In the genomic region with DNA sequence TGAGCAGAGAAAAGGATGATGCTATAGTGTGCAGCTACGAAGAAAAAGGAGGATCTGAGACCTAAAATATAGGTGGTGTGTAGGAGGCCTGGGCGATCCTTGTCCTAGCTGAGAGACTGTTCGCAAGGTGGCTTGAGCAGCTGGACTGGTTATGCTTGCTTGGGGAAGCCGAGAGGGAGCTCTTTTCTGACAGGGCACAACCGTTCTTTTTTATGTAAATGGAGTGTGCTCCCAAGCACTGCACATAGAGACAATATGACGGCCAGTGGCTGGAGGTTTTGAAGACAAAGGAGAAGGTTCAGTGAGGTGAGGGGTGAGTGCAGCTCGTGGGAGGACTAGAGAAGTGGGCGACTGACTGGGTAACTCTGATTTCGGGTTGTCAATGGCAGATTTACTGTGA, we compare ENCODE assay signal across 14 mouse cellular contexts. TPM values are rescaled to one million over a fixed set of nuclear protein-coding genes. Genes with fewer than 3 reads are reported as not detected.
DNase-seq lines count a peak whose midpoint lies in the region; ATAC-seq and TF ChIP-seq lines count a peak whose summit lies in the region.
"Had no signal": no experiment of that assay in that cellular context is flagged by ENCODE, and none has a peak within 500 bp of the region (broad histone marks: within the 10 kb centered on the region; RNA-seq: fewer than 3 reads in every experiment).

No protein-coding gene starts in this region.

- 29% methylated on average over 9 of the region's 9 CpGs for WGBS in forebrain, embryonic 16.5 days
- 34% methylated on average over 9 of the region's 9 CpGs for WGBS in midbrain, embryonic 11.5 days
- 43% methylated on average over 9 of the region's 9 CpGs for WGBS in kidney, embryonic 15.5 days
- WGBS in lung, postnatal 0 days, result 54% methylated on average over 9 of the region's 9 CpGs

- no peaks in the 10 kb centered on the region; the same call in 1 of the 2 replicates for H3K4me1 ChIP-seq in forebrain, embryonic 16.5 days (replicated peaks; ENCODE audit: control insufficient read depth, insufficient read depth, low read length)
- H3K4me1 ChIP-seq in midbrain, embryonic 11.5 days (ENCODE audit: control insufficient read depth, insufficient read depth, low read length), result no peaks in the 10 kb centered on the region
- H3K4me1 ChIP-seq in kidney, embryonic 15.5 days, result no peaks in the 10 kb centered on the region
- no peaks in the 10 kb centered on the region for H3K4me1 ChIP-seq in lung, postnatal 0 days (ENCODE audit: insufficient read depth, low read depth, low read length)

- H3K27ac ChIP-seq in forebrain, embryonic 16.5 days (ENCODE audit: low read length), result peak overlapping the region; percentile 72; the same call in 1 of the 2 replicates
- peak overlapping the region; percentile 55 for H3K27ac ChIP-seq in midbrain, embryonic 11.5 days (ENCODE audit: low read depth, low read length)
- no peak overlapping the region for H3K27ac ChIP-seq in kidney, embryonic 15.5 days
- H3K27ac ChIP-seq in lung, postnatal 0 days (ENCODE audit: low read length), result no peak overlapping the region

- TF ChIP-seq CTCF in lung, postnatal 0 days (IDR thresholded peaks at IDR 0.05), result no peak

- no peak for TF ChIP-seq EP300 in lung, postnatal 0 days (IDR thresholded peaks at IDR 0.05)

- no peaks in the 10 kb centered on the region for H3K27me3 ChIP-seq in forebrain, embryonic 16.5 days (replicated peaks; ENCODE audit: control insufficient read depth, insufficient read depth, low read length)
- H3K27me3 ChIP-seq in midbrain, embryonic 11.5 days (ENCODE audit: control insufficient read depth, insufficient read depth, low read length), result peaks cover 15% of the 10 kb centered on the region; the same call in 1 of the 2 replicates
- peaks cover 30% of the 10 kb centered on the region for H3K27me3 ChIP-seq in kidney, embryonic 15.5 days
- no peaks in the 10 kb centered on the region for H3K27me3 ChIP-seq in lung, postnatal 0 days (replicated peaks; ENCODE audit: insufficient read depth, low read length)

- DNase-seq in embryo, embryonic 10 days (ENCODE audit: low spot score), result peak; percentile 21
- DNase-seq in embryo, embryonic 9.5 days (ENCODE audit: extremely low spot score), result no peak
- no peak for DNase-seq in midbrain, embryonic 11.5 days (ENCODE audit: low spot score, missing footprints)
- DNase-seq in retina, embryonic 14.5 days (ENCODE audit: low spot score), result peak; percentile 13
- no peak for DNase-seq in lung, postnatal 10 days
- no peak for DNase-seq in lung, postnatal 0 days (ENCODE audit: low spot score)
- DNase-seq: adrenal gland, postnatal 14 days; gastrocnemius, postnatal 36 days; kidney, postnatal 14 days; layer of hippocampus, postnatal 36 days; lung, postnatal 36 days; right cerebral cortex, adult 18-20 months had no signal

- H3K36me3 ChIP-seq in forebrain, embryonic 16.5 days (ENCODE audit: control insufficient read depth, insufficient read depth), result no peaks in the 10 kb centered on the region
- no peaks in the 10 kb centered on the region for H3K36me3 ChIP-seq in midbrain, embryonic 11.5 days (ENCODE audit: control insufficient read depth, insufficient read depth, low read length)
- H3K36me3 ChIP-seq in kidney, embryonic 15.5 days, result no peaks in the 10 kb centered on the region
- H3K36me3 ChIP-seq in lung, postnatal 0 days (ENCODE audit: insufficient read depth, low read length), result no peaks in the 10 kb centered on the region

- no peak overlapping the region for H3K4me2 ChIP-seq in forebrain, embryonic 16.5 days (ENCODE audit: low read length)
- H3K4me2 ChIP-seq in midbrain, embryonic 11.5 days, result peak overlapping the region; percentile 18; the same call in 1 of the 2 replicates
- no peak overlapping the region for H3K4me2 ChIP-seq in kidney, embryonic 15.5 days
- H3K4me2 ChIP-seq in lung, postnatal 0 days (replicated peaks; ENCODE audit: low read depth, low read length), result no peak overlapping the region

- peak; percentile 46; the same call in 1 of the 2 replicates for ATAC-seq in forebrain, embryonic 16.5 days
- peak; percentile 69 for ATAC-seq in midbrain, embryonic 11.5 days (ENCODE audit: low FRiP score)
- no peak for ATAC-seq in kidney, embryonic 15.5 days (replicated peaks; ENCODE audit: low FRiP score)
- ATAC-seq in lung, postnatal 0 days, result no peak

- no peak overlapping the region for H3K9ac ChIP-seq in forebrain, embryonic 16.5 days (replicated peaks; ENCODE audit: low read depth, low read length)
- no peak overlapping the region for H3K9ac ChIP-seq in midbrain, embryonic 11.5 days (ENCODE audit: low read length)
- no peak overlapping the region for H3K9ac ChIP-seq in kidney, embryonic 15.5 days
- H3K9ac ChIP-seq in lung, postnatal 0 days (replicated peaks; ENCODE audit: low read depth), result no peak overlapping the region

- no peak overlapping the region for H3K4me3 ChIP-seq in forebrain, embryonic 16.5 days (replicated peaks; ENCODE audit: low read length)
- H3K4me3 ChIP-seq in midbrain, embryonic 11.5 days (ENCODE audit: low read depth, low read length), result no peak overlapping the region
- H3K4me3 ChIP-seq in kidney, embryonic 15.5 days (replicated peaks), result no peak overlapping the region
- no peak overlapping the region for H3K4me3 ChIP-seq in lung, postnatal 0 days (ENCODE audit: low read depth, low read length)

- H3K9me3 ChIP-seq in forebrain, embryonic 16.5 days (ENCODE audit: control insufficient read depth, low read length), result no peaks in the 10 kb centered on the region
- H3K9me3 ChIP-seq in midbrain, embryonic 11.5 days (ENCODE audit: control insufficient read depth, low read length), result no peaks in the 10 kb centered on the region
- H3K9me3 ChIP-seq in kidney, embryonic 15.5 days (replicated peaks), result no peaks in the 10 kb centered on the region
- no peaks in the 10 kb centered on the region for H3K9me3 ChIP-seq in lung, postnatal 0 days (ENCODE audit: low read length)

RNA-seq across cellular contexts. Expression of a gene that starts 18.7 kb away (rescaled TPM):
- polyA plus RNA-seq in forebrain, embryonic 16.5 days (2015; fragmentation: Nextera tagmentation; extraction: Ambion mirVana), result 177 and 186 TPM in 2 replicates
- polyA plus RNA-seq in midbrain, embryonic 11.5 days (2014; fragmentation: Nextera tagmentation; extraction: Ambion mirVana), result 179 and 184 TPM in 2 replicates
- polyA plus RNA-seq in kidney, embryonic 15.5 days (2015; fragmentation: Nextera tagmentation; extraction: Ambion mirVana), result 159 and 167 TPM in 2 replicates
- polyA plus RNA-seq in lung, postnatal 0 days (2015; fragmentation: Nextera tagmentation; extraction: Ambion mirVana), result 93.7 and 100 TPM in 2 replicates

RNA-seq across cellular contexts. Expression of a gene that starts 18.8 kb away (rescaled TPM):
- 3.4 and 3.9 TPM in 2 replicates for polyA plus RNA-seq in forebrain, embryonic 16.5 days (2015; fragmentation: Nextera tagmentation; extraction: Ambion mirVana)
- 3.5 and 4.7 TPM in 2 replicates for polyA plus RNA-seq in midbrain, embryonic 11.5 days (2014; fragmentation: Nextera tagmentation; extraction: Ambion mirVana)
- polyA plus RNA-seq in kidney, embryonic 15.5 days (2015; fragmentation: Nextera tagmentation; extraction: Ambion mirVana), result 5.7 TPM in 2 replicates
- 3.9 and 4.1 TPM in 2 replicates for polyA plus RNA-seq in lung, postnatal 0 days (2015; fragmentation: Nextera tagmentation; extraction: Ambion mirVana)

RNA-seq across cellular contexts. Expression of a gene that starts 34.2 kb away (rescaled TPM):
- polyA plus RNA-seq in forebrain, embryonic 16.5 days (2015; fragmentation: Nextera tagmentation; extraction: Ambion mirVana), result 178 and 190 TPM in 2 replicates
- polyA plus RNA-seq in midbrain, embryonic 11.5 days (2014; fragmentation: Nextera tagmentation; extraction: Ambion mirVana), result 292 and 298 TPM in 2 replicates
- polyA plus RNA-seq in kidney, embryonic 15.5 days (2015; fragmentation: Nextera tagmentation; extraction: Ambion mirVana), result 426 and 524 TPM in 2 replicates
- 278 and 304 TPM in 2 replicates for polyA plus RNA-seq in lung, postnatal 0 days (2015; fragmentation: Nextera tagmentation; extraction: Ambion mirVana)

RNA-seq across cellular contexts. Expression of a gene that starts 36.3 kb away (rescaled TPM):
- 0.25 and 0.78 TPM in 2 replicates for polyA plus RNA-seq in forebrain, embryonic 16.5 days (2015; fragmentation: Nextera tagmentation; extraction: Ambion mirVana)
- polyA plus RNA-seq in midbrain, embryonic 11.5 days (2014; fragmentation: Nextera tagmentation; extraction: Ambion mirVana), result 0.92 and 2.1 TPM in 2 replicates
- 1.1 TPM in 2 replicates for polyA plus RNA-seq in kidney, embryonic 15.5 days (2015; fragmentation: Nextera tagmentation; extraction: Ambion mirVana)
- 2.2 and 2.7 TPM in 2 replicates for polyA plus RNA-seq in lung, postnatal 0 days (2015; fragmentation: Nextera tagmentation; extraction: Ambion mirVana)

Comparison
In these comparisons a context has a peak if more than half of its experiments do, and no peak if none do; other contexts are left out.
1. DNase-seq: peak in embryo, embryonic 10 days (single experiment) and retina, embryonic 14.5 days (single experiment); none in embryo, embryonic 9.5 days (single experiment), midbrain, embryonic 11.5 days (single experiment), lung, postnatal 10 days (single experiment) and lung, postnatal 0 days (single experiment).
2. ATAC-seq: peak in forebrain, embryonic 16.5 days (single experiment) and midbrain, embryonic 11.5 days (single experiment); none in kidney, embryonic 15.5 days (single experiment) and lung, postnatal 0 days (single experiment).
3. H3K27ac ChIP-seq: peak in forebrain, embryonic 16.5 days (single experiment) and midbrain, embryonic 11.5 days (single experiment); none in kidney, embryonic 15.5 days (single experiment) and lung, postnatal 0 days (single experiment).